Mouse (Mus musculus) neutrophil, adult 5-6 weeks (primary cell): ENCODE measurements around the gene Ezr. TPM values are rescaled to one million over a fixed set of nuclear protein-coding genes. Genes with fewer than 3 reads are reported as not detected.

ENCODE experiments used
- ATAC-seq: fragments of 151-379, 151-347 bp; 2 replicates; pipeline ENCODE4 v1.8.0; 2017; ENCODE audit warnings: mild to moderate bottlenecking, moderate TSS enrichment; ENCODE audit not compliant: insufficient number of reproducible peaks, poor library complexity, low FRiP score, severe bottlenecking; ENCODE audit errors: extremely low read depth
- total RNA-seq: library from RNA; stranded (forward); fragments of 200-1000 nt; gene quantifications from 2 replicates; pipeline ENCODE4 v1.2.3, GENCODE M21; 2017

Gene Ezr
- total RNA-seq, 1 experiment from 2014 or later = 692 TPM

DNA sequence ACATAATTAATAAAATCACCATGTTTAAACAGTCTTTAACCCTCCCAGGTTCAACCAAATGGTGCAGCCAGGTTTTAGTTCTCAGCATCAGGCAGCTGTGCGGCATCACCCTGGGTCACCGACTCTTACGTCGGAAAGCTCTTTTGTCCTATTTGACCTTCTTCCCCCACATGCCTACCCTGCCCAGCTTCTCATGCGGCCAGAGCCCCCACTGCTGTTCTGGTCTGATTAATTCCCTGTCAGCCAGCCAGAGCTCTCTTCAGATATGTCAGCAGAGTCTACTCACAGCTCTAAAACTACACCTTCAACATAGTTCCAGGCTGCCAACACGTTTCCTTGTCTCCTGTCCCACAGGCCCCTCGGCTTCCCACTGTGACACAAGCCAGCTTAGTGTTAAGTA lies 35.1 kb downstream of the Ezr start:
- ATAC-seq = no peak

- peak; percentile 80 for ATAC-seq
These were observed 35.9 kb downstream of the Ezr start for GRCm38 (mm10) chr17:6746452-6747231.

- peak; percentile 31; the same call in 1 of the 2 replicates for ATAC-seq
These were observed 36.6 kb downstream of the Ezr start for GRCm38 (mm10) chr17:6745975-6746374.

- no peak for ATAC-seq
These were observed 37.1 kb downstream of the Ezr start for GRCm38 (mm10) chr17:6745503-6745902.

DNA sequence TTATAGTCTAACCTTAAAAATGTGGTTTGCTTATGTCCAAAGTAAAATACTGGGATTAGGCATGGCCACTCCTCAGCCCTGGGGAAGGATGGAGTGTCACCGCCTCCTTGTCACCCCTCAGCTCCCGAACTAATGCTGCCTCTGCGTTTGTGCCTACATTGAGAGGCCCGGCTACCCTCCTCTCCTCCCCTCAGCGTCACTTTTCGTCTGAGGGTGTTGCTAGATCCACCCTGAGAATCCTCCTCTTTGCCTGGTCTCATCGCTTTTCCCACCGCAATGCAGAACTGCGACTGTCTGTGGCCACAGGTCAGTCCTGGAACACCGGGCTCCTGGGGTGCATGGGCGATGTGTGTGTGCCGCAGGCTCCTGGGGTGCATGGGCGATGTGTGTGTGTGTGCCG lies 37.7 kb downstream of the Ezr start:
- ATAC-seq = no peak

DNA sequence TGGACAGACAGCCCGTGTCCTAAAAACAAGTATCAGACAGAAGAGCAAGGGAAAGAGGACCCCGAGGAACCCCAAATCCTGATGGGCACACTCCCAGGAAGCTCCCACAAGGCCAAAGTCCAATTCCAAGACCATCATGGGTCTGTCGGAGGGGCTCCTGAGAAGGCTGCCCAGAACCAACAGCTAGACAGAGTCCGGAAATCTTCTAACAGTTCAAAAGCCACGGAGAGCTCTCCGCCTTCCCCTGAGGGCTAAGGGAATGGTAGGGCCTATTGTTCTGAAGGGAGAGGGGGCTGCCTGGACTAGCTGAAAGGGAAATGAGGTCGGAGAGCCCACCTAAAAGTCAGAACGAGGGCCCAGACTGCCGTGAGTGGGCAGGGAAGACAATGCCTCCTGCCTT lies 38.2 kb downstream of the Ezr start:
- ATAC-seq = no peak

DNA sequence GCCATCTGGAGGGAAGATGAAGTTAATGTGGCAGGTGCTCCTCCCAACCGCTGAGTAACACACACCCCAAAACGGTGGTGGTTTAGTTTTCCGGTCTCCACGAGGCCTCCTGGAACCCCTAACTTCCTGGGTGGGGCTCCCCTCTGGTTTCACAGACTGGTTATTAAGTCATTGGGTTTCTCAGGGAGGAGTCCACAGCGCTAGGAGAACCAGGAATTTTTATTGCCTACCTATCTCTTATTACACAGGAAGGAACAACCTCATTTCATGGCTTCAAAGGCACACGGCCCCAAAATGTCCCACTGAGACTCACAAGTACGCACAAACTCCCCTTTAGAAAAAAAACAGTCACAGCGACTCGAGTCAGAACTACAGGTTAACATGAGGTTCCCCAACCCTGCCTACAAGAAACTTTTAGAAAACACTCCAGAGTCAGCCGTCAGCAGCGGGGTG lies 38.8 kb downstream of the Ezr start:
- ATAC-seq = no peak

DNA sequence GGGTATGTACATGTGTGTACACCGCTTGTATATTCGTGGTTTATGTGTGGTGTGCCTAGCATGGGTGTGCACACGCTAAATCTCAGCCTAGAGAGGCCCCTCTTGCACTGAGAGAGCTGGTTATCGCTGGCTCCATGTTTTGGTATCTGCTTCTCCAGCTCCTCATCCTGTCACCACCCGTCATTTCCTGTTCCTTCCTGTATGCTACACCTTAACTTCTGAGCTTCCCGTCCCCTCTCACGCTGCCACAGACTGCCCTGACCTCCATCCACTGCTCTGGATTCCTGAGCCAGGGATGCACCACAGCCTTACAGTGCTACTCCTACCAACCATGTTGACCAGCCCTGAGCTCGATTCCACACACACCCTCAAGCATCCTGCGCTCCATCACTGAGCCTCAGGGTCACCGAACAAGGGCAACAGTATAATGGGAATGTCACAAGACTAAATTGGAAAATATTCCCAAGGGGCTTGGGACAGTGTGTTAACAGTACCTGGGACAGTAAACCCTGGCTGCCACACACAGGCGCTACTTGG lies 39.5 kb downstream of the Ezr start:
- no peak for ATAC-seq

- peak; percentile 14 for ATAC-seq
These were observed 40.2 kb downstream of the Ezr start for GRCm38 (mm10) chr17:6742083-6743038.

DNA sequence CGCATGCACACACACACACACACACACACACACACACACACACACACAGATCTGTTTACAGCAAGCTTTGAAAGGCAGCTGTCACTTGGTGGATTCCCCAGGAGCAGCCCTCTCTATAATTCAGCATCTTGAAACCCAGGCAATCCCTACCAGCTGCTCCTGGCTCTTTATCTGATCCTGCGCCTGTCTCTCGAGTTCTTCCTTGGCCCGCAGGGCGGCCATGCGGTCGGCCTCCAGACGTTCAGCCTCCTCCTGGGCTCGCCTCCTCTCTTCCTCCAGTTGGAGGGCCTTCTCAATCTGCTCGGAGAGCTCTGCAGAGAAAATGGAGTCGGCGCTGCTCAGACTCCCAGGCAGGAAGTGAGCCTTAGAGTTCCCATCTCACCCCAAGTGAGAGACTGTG lies 41.3 kb downstream of the Ezr start:
- no peak for ATAC-seq

DNA sequence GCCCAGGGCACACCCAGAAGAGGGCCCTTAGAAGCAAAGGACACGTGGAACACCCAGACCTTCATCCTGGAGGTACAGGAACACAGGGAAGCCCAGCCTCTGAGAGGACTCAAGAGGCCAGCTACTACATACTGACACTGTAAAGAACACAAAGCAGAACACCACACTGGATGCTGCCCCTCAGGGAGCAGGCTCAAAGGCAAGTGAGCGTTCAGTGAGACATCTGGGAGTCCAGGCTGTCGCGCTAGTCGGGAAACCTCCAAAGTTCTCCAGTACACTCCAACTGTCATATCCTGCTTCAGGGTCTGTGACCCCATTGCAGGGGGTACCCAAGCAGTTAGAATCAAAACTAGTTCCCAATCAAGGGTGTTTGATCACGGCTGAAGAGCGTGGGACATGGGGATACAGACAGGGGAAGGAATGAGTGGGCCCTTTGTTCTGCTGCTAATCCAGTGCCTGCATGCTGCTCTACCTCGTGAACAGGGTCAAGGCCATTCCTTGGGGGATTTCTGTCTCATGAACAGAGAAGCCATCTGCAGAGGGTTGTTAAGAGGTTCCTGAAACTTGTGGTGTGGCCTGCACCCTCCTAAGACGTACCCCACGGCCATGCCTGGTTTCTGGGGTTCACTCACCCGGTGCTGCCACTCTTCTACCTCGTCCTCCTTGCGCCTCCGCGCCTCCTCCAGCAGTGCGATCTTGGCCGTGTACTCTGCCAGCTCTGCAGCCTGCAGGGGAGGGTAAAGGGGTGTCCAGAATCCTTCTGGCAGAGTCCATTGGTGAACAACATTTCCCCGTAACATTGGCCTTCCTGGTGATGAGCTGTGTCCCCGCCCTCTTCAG lies 42.0 kb downstream of the Ezr start:
- no peak for ATAC-seq

DNA sequence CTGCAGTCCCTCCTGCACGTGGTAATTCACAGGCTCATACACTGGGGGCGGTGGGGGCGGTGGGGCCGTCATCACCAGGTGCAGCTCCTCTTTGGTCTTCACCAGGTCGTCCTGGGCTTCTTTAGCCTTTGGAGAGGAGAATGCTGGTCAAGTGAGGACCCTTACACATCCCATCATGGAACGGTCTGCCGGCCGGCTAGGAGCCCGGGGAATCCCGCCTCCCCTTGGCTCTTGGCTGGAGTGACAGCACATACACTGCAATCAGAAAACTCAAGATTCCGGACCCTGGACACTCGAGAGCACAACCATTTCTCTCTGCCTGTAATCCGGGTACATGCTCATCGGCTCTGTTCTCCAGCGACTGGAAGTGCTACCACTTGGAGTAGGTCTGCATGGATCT lies 42.8 kb downstream of the Ezr start:
- no peak for ATAC-seq

- no peak for ATAC-seq
These were observed 43.3 kb downstream of the Ezr start for GRCm38 (mm10) chr17:6739266-6739665.

DNA sequence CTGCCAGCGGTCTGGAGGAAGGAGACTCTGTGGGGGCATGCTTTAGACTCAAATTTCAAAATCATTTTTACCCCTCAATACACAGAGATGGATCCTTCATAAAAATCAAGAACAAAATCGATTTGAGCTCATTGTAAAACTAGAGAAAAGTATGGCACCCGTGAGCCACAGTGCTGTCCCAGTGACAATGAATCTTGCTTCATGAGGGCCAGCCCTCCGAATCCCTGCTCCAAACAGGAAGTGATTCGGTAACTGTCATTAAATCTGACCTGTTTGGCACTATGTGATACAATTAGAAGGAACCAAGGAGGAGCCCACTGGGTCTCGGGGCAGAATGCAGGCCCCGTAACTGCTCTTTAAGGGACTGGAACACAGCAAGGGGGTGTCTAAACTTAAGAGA lies 43.7 kb downstream of the Ezr start:
- ATAC-seq = no peak

- no peak for ATAC-seq
These were observed 45.1 kb downstream of the Ezr start for GRCm38 (mm10) chr17:6737273-6737997.

DNA sequence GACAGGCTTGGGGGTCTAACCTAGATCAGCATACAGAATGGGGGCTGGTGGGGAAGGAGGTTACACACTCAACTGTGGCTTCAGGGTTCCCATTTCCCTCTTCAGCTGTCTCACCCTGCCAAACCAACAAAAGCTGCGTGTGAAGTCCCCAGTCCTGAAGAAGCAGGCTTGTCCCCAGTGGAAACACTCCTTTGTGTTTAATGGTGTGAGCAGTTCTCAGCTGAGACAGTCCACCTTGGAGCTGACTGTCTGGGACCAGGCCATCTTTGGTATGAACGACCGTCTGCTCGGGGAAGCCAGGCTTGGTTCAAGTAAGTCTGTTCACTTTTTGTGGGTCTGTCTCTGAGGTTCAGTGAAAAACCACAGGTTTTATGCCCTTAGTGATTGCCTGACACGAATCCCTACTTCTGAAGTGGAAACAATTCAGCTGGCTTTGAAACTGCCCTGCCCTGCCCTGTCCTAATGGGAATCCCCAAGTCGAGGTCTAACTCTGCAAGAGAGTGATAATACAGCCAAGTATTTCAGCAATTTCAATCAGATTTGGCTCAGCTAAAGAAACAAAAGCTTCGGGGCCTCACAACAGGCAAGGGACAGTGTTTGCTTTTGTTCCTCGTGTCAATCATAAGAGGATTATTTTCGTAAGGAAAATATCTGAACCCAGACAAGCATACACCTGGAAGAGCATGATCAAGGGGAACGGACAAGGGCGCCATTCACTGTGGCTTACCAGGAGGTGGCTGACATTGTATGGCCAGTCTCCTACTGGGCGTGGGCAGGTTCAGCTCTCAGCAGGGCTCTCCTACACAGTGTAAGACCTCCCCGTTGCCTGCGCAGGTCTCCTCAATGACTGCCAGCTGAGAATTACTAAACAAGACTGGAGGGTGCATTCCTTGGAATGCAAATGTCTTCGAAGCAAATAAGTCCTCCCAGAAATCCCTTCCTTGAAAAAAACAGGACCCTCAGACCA lies 46.0 kb downstream of the Ezr start:
- ATAC-seq = no peak

GRCm38 (mm10) chr17:6734746-6735441 lies 47.7 kb downstream of the Ezr start:
- ATAC-seq = no peak
